Mouse (Mus musculus): Measurements from ENCODE around the gene 1700001C19Rik.

GRCm38 (mm10) chr17:47450239-47450638, 13.1 kb upstream of the 1700001C19Rik start:
- no peak for TF ChIP-seq CTCF (IDR thresholded peaks at IDR 0.05; ENCODE audit: extremely low read depth, insufficient read depth, insufficient read length, insufficient replicate concordance)
- TF ChIP-seq POLR2A (IDR thresholded peaks at IDR 0.05; ENCODE audit: low read depth, low read length) = no peak

Measured in spleen, adult 2 months (tissue).